Mouse (Mus musculus) midbrain, postnatal 0 days (tissue): ENCODE results near the gene Cabp2. TPM values are rescaled to one million over a fixed set of nuclear protein-coding genes. Genes with fewer than 3 reads are reported as not detected.
A peak's percentile ranks its signal among the peaks of the same experiment; 100 is the strongest.
"Not testable (repeated sequence)": the region's sequence is repeated elsewhere in the genome, so short reads cannot be mapped to it uniquely, and the experiment has no call there.

Experiments used
- ATAC-seq: fragments of 200-750 bp; cut with Nextera tagmentation; 2 replicates; pipeline ENCODE4 v1.8.0; 2017; ENCODE audit warnings: moderate number of reproducible peaks, mild to moderate bottlenecking, moderate TSS enrichment, moderate library complexity; ENCODE audit not compliant: low FRiP score
- DNase-seq: peaks from one replicate; pipeline ENCODE4 v3.0.0-alpha.2; 2015; ENCODE audit warnings: low spot score
- H3K27ac ChIP-seq: fragments of 300-500 bp; sonication (generic); 2 replicates; pipeline ENCODE4 v1.5.1; 2014; ENCODE audit warnings: low read depth, mild to moderate bottlenecking, low read length, mixed read lengths
- H3K27me3 ChIP-seq: fragments of 300-500 bp; sonication (generic); 2 replicates; pipeline ENCODE4 v1.6.1; 2014; ENCODE audit warnings: low read length, control low read depth, mixed read lengths; ENCODE audit not compliant: insufficient read depth
- H3K36me3 ChIP-seq: fragments of 300-500 bp; sonication (generic); 2 replicates; pipeline ENCODE4 v1.6.1; 2014; ENCODE audit warnings: low read length, control low read depth, mixed read lengths; ENCODE audit not compliant: insufficient read depth
- H3K4me1 ChIP-seq: fragments of 300-500 bp; sonication (generic); 2 replicates; pipeline ENCODE4 v1.6.1; 2014; ENCODE audit warnings: mild to moderate bottlenecking, control low read depth, antibody characterized with exemption, low read length, mixed read lengths; ENCODE audit not compliant: insufficient read depth
- H3K4me2 ChIP-seq: fragments of 300-500 bp; sonication (generic); 2 replicates; pipeline ENCODE4 v1.6.1; 2014; ENCODE audit warnings: low read depth, mild to moderate bottlenecking, low read length, mixed read lengths; ENCODE audit not compliant: poor library complexity, severe bottlenecking
- H3K4me3 ChIP-seq: fragments of 300-500 bp; sonication (generic); 2 replicates; pipeline ENCODE4 v1.5.1; 2014; ENCODE audit warnings: low read depth, mild to moderate bottlenecking, low read length, moderate library complexity
- H3K9ac ChIP-seq: fragments of 300-500 bp; sonication (generic); replicated peaks from 2 replicates; pipeline ENCODE4 v1.6.1; 2014; ENCODE audit warnings: mild to moderate bottlenecking, low read length, moderate library complexity, mixed read lengths; ENCODE audit not compliant: poor library complexity, severe bottlenecking
- H3K9me3 ChIP-seq: fragments of 300-500 bp; sonication (generic); 2 replicates; pipeline ENCODE4 v1.6.1; 2016; ENCODE audit warnings: low read length, control low read depth
- CTCF ChIP-seq: IDR thresholded peaks from 2 replicates; pipeline ENCODE4 v1.5.1; 2016; ENCODE audit warnings: antibody characterized with exemption, mild to moderate bottlenecking
- WGBS: fragments of 180-500 bp; shearing (Covaris S2); extraction: QIAGEN DNeasy Blood & Tissue Kit; methylation state at CpG from one replicate; pipeline ENCODE4 v1.1.7; 2014; 5-methylcytosine and 5-hydroxymethylcytosine counted together
- polyA plus RNA-seq: library from polyadenylated mRNA; unstranded; fragments of >200 nt; fragmentation: Nextera tagmentation; extraction: Ambion mirVana; gene quantifications from 2 replicates; pipeline ENCODE4 v1.2.1, GENCODE M21; 2015
- total RNA-seq: library from RNA; depleted of rRNA; stranded (reverse); fragments of >200 nt; gene quantifications from 2 replicates; pipeline ENCODE4 v1.2.3, GENCODE M21; 2014; rRNA removed

Gene Cabp2
- total RNA-seq = not detected in 2 replicates
- polyA plus RNA-seq = not detected in 2 replicates

GRCm38 (mm10) chr19:4081394-4081793, at the start of gene Cabp2:
Gene Cabp2 (plus strand): TSS chr19:4081578.
- no peak for TF ChIP-seq CTCF
- H3K4me3 ChIP-seq = no peak within 1 kb of the TSS
- no peaks in the 10 kb centered on the region for H3K36me3 ChIP-seq
- no peaks in the 10 kb centered on the region for H3K9me3 ChIP-seq
- WGBS = 54% methylated on average over 3 of the region's 3 CpGs
- no peaks in the 10 kb centered on the region for H3K27me3 ChIP-seq
- no peak within 1 kb of the TSS for H3K27ac ChIP-seq
- no peak for ATAC-seq
- H3K4me2 ChIP-seq = no peak within 1 kb of the TSS
- no peak for DNase-seq
- no peak within 1 kb of the TSS for H3K9ac ChIP-seq
- no peaks in the 10 kb centered on the region for H3K4me1 ChIP-seq

GRCm38 (mm10) chr19:4032668-4033067, 48.7 kb upstream of the Cabp2 start:
- ATAC-seq (no peak), DNase-seq (no peak)
- H3K4me3 ChIP-seq = no peak overlapping the region
- no peak overlapping the region for H3K4me2 ChIP-seq
- TF ChIP-seq CTCF = no peak
- no peaks in the 10 kb centered on the region for H3K9me3 ChIP-seq
- peaks cover 2% of the 10 kb centered on the region; the same call in 1 of the 2 replicates for H3K36me3 ChIP-seq
- WGBS = 45% methylated on average over 7 of the region's 7 CpGs
- no peaks in the 10 kb centered on the region for H3K27me3 ChIP-seq
- H3K4me1 ChIP-seq = no peaks in the 10 kb centered on the region; the same call in 1 of the 2 replicates
- no peak overlapping the region for H3K9ac ChIP-seq
- H3K27ac ChIP-seq = no peak overlapping the region

- no peak overlapping the region for H3K9ac ChIP-seq
- 88% methylated on average over 3 of the region's 3 CpGs for WGBS
- H3K4me3 ChIP-seq = no peak overlapping the region
- H3K27me3 ChIP-seq = no peaks in the 10 kb centered on the region
- no peak for ATAC-seq
- no peak overlapping the region for H3K4me2 ChIP-seq
- TF ChIP-seq CTCF = no peak
- peaks cover 2% of the 10 kb centered on the region; the same call in 1 of the 2 replicates for H3K4me1 ChIP-seq
- peaks cover 2% of the 10 kb centered on the region; the same call in 1 of the 2 replicates for H3K36me3 ChIP-seq
- no peaks in the 10 kb centered on the region for H3K9me3 ChIP-seq
- no peak for DNase-seq
- H3K27ac ChIP-seq = no peak overlapping the region
These were observed 48.1 kb upstream of the Cabp2 start for GRCm38 (mm10) chr19:4033298-4033697.

- ATAC-seq (no peak), DNase-seq (no peak)
- H3K4me1 ChIP-seq = peaks cover 4% of the 10 kb centered on the region; the same call in 1 of the 2 replicates
- peaks cover 2% of the 10 kb centered on the region; the same call in 1 of the 2 replicates for H3K36me3 ChIP-seq
- H3K27ac ChIP-seq = no peak overlapping the region
- no peak overlapping the region for H3K9ac ChIP-seq
- no peak overlapping the region for H3K4me2 ChIP-seq
- H3K4me3 ChIP-seq = no peak overlapping the region
- 46% methylated on average over 5 of the region's 5 CpGs for WGBS
- no peak for TF ChIP-seq CTCF
- H3K9me3 ChIP-seq = no peaks in the 10 kb centered on the region
- no peaks in the 10 kb centered on the region for H3K27me3 ChIP-seq
These were observed 47.6 kb upstream of the Cabp2 start for GRCm38 (mm10) chr19:4033742-4034141.

- Histone ChIP-seq H3K9ac (no peak overlapping the region), H3K36me3 (peaks cover 2% of the 10 kb centered on the region; the same call in 1 of the 2 replicates), H3K4me3 (no peak overlapping the region), H3K27me3 (no peaks in the 10 kb centered on the region), H3K9me3 (no peaks in the 10 kb centered on the region), H3K4me1 (peaks cover 4% of the 10 kb centered on the region; the same call in 1 of the 2 replicates), H3K27ac (no peak overlapping the region), H3K4me2 (0 out of 2 replicates have a peak overlapping the region, but pooled peaks have one; percentile 15)
- ATAC-seq = peak; percentile 28; the same call in 1 of the 2 replicates
- no peak for TF ChIP-seq CTCF
- WGBS = 68% methylated on average over 12 of the region's 12 CpGs
- no peak for DNase-seq
These were observed 44.9 kb upstream of the Cabp2 start for GRCm38 (mm10) chr19:4036327-4037045.

GRCm38 (mm10) chr19:4037154-4037787, 44.1 kb upstream of the Cabp2 start:
- H3K27me3 ChIP-seq, DNase-seq, H3K4me1 ChIP-seq, H3K9me3 ChIP-seq, H3K36me3 ChIP-seq: not testable (repeated sequence)
- Histone ChIP-seq H3K4me2 (peak overlapping the region; percentile 75), H3K4me3 (peak overlapping the region; percentile 50), H3K9ac (peak overlapping the region; percentile 55), H3K27ac (peak overlapping the region; percentile 73)
- ATAC-seq = peak; percentile 65
- WGBS = 17% methylated on average over 7 of the region's 8 CpGs
